Mouse (Mus musculus) adipocyte (in vitro differentiated cells): ENCODE data around the gene Ror1.

ENCODE experiments used
- DNase-seq: peaks from one replicate; pipeline ENCODE4 v3.0.0-alpha.2; 2016; ENCODE audit warnings: low spot score

Gene Ror1

GRCm38 (mm10) chr4:100253401-100253800 is 157.8 kb downstream of the Ror1 start:
- DNase-seq: no peak

GRCm38 (mm10) chr4:100253831-100254230 is 158.2 kb downstream of the Ror1 start:
- no peak for DNase-seq

- no peak for DNase-seq
Observed at GRCm38 (mm10) chr4:100258462-100258861, 162.9 kb downstream of the Ror1 start.

GRCm38 (mm10) chr4:100263917-100264316 is 168.3 kb downstream of the Ror1 start:
- DNase-seq: no peak

- DNase-seq: no peak
Observed at GRCm38 (mm10) chr4:100271059-100271735, 175.6 kb downstream of the Ror1 start.

- no peak for DNase-seq
Observed at GRCm38 (mm10) chr4:100271736-100272127, 176.1 kb downstream of the Ror1 start.

GRCm38 (mm10) chr4:100273356-100273755 is 177.8 kb downstream of the Ror1 start:
- DNase-seq: no peak

GRCm38 (mm10) chr4:100273807-100274480 is 178.4 kb downstream of the Ror1 start:
- no peak for DNase-seq

- no peak for DNase-seq
Observed at GRCm38 (mm10) chr4:100276482-100276881, 180.9 kb downstream of the Ror1 start.

GRCm38 (mm10) chr4:100276970-100277369 is 181.4 kb downstream of the Ror1 start:
- no peak for DNase-seq

- no peak for DNase-seq
Observed at GRCm38 (mm10) chr4:100283171-100283880, 187.7 kb downstream of the Ror1 start.

GRCm38 (mm10) chr4:100284528-100284927 is 188.9 kb downstream of the Ror1 start:
- no peak for DNase-seq

- DNase-seq: peak; percentile 21
Observed at GRCm38 (mm10) chr4:100286111-100286541, 190.5 kb downstream of the Ror1 start.

GRCm38 (mm10) chr4:100286800-100287199 is 191.2 kb downstream of the Ror1 start:
- DNase-seq: no peak

- DNase-seq: no peak
Observed at GRCm38 (mm10) chr4:100287829-100288228, 192.2 kb downstream of the Ror1 start.

GRCm38 (mm10) chr4:100291015-100291651 is 195.5 kb downstream of the Ror1 start:
- DNase-seq: no peak

GRCm38 (mm10) chr4:100297678-100298077 is 202.1 kb downstream of the Ror1 start:
- no peak for DNase-seq

- DNase-seq: no peak
Observed at GRCm38 (mm10) chr4:100298566-100298965, 203.0 kb downstream of the Ror1 start.

- no peak for DNase-seq
Observed at GRCm38 (mm10) chr4:100300171-100300570, 204.6 kb downstream of the Ror1 start.

- DNase-seq: no peak
Observed at GRCm38 (mm10) chr4:100301423-100301822, 205.8 kb downstream of the Ror1 start.

GRCm38 (mm10) chr4:100307365-100307764 is 211.8 kb downstream of the Ror1 start:
- DNase-seq: peak; percentile 49

- DNase-seq: no peak
Observed at GRCm38 (mm10) chr4:100311775-100312537, 216.4 kb downstream of the Ror1 start.
